32 mouse cellular contexts compared by ENCODE assay signal in genomic region chr11:119168851-119169250, GRCm38 (mm10). TPM values are rescaled to one million over a fixed set of nuclear protein-coding genes. Genes with fewer than 3 reads are reported as not detected.
"Had no signal": no experiment of that assay in that cellular context is flagged by ENCODE, and none has a peak within 500 bp of the region (broad histone marks: within the 10 kb centered on the region; RNA-seq: fewer than 3 reads in every experiment).

No protein-coding gene starts in this region.

- DNase-seq: left cerebral cortex, postnatal 4 days; liver; liver, embryonic 13.5 days; liver, postnatal 0 days; lung, adult 18-20 months; lung, adult 2 months; lung, embryonic 14.5 days; lung, postnatal 10 days; lung, postnatal 14 days; lung, postnatal 36 days; lung, postnatal 4 days; midbrain, embryonic 14.5 days had no signal

- H3K27ac ChIP-seq: limb, embryonic 10.5 days; limb, embryonic 12.5 days; limb, embryonic 13.5 days; limb, embryonic 15.5 days; liver, embryonic 12.5 days; liver, embryonic 13.5 days; liver, embryonic 14.5 days; liver, embryonic 15.5 days; lung, embryonic 15.5 days; macrophage; midbrain, embryonic 10.5 days; midbrain, embryonic 12.5 days; midbrain, embryonic 13.5 days; midbrain, embryonic 15.5 days; neural tube, embryonic 12.5 days had no signal

- H3K4me3 ChIP-seq: limb, embryonic 10.5 days; limb, embryonic 12.5 days; limb, embryonic 13.5 days; limb, embryonic 15.5 days; liver, embryonic 12.5 days; liver, embryonic 13.5 days; liver, embryonic 15.5 days; lung, embryonic 15.5 days; megakaryocyte, embryonic 14.5 days; midbrain, embryonic 10.5 days; midbrain, embryonic 12.5 days; midbrain, embryonic 13.5 days; midbrain, embryonic 15.5 days; myocyte; neural tube, embryonic 12.5 days had no signal

- H3K36me3 ChIP-seq: liver, embryonic 12.5 days; liver, embryonic 13.5 days; liver, embryonic 15.5 days; lung, embryonic 15.5 days; midbrain, embryonic 15.5 days had no signal

- H3K9ac ChIP-seq: limb, embryonic 12.5 days; limb, embryonic 13.5 days; limb, embryonic 15.5 days; liver, embryonic 12.5 days; liver, embryonic 13.5 days; liver, embryonic 14.5 days; liver, embryonic 15.5 days; liver, postnatal 0 days; lung, embryonic 14.5 days; lung, embryonic 15.5 days; midbrain, embryonic 12.5 days; midbrain, embryonic 13.5 days; midbrain, embryonic 15.5 days; neural tube, embryonic 12.5 days had no signal

- H3K4me1 ChIP-seq: liver, embryonic 12.5 days; liver, embryonic 13.5 days; liver, embryonic 15.5 days had no signal

- H3K27me3 ChIP-seq: limb, embryonic 12.5 days; limb, embryonic 13.5 days; limb, embryonic 15.5 days; liver, embryonic 12.5 days; liver, embryonic 13.5 days; liver, embryonic 15.5 days; lung, embryonic 15.5 days; midbrain, embryonic 12.5 days; midbrain, embryonic 13.5 days; midbrain, embryonic 15.5 days; neural tube, embryonic 12.5 days had no signal

- ATAC-seq: liver, embryonic 12.5 days; liver, postnatal 0 days; lung, postnatal 0 days; midbrain, embryonic 13.5 days; midbrain, embryonic 15.5 days had no signal

- H3K9me3 ChIP-seq: limb, embryonic 10.5 days; limb, embryonic 12.5 days; limb, embryonic 13.5 days; limb, embryonic 15.5 days; liver, embryonic 12.5 days; liver, embryonic 13.5 days; liver, embryonic 15.5 days; lung, embryonic 15.5 days; megakaryocyte, embryonic 14.5 days; midbrain, embryonic 10.5 days; midbrain, embryonic 12.5 days; midbrain, embryonic 13.5 days; midbrain, embryonic 15.5 days; neural tube, embryonic 12.5 days had no signal

- H3K4me2 ChIP-seq: limb, embryonic 12.5 days; limb, embryonic 13.5 days; limb, embryonic 15.5 days; liver, embryonic 11.5 days; liver, embryonic 12.5 days; liver, embryonic 13.5 days; liver, embryonic 15.5 days; lung, embryonic 14.5 days; lung, embryonic 15.5 days; midbrain, embryonic 11.5 days; midbrain, embryonic 12.5 days; midbrain, embryonic 13.5 days; midbrain, embryonic 15.5 days; neural tube, embryonic 12.5 days had no signal

RNA-seq across cellular contexts. Expression of gene Ccdc40, which starts 59.5 kb away (rescaled TPM):
- polyA plus RNA-seq: liver, adult 2 months had no signal
